Mouse (Mus musculus): ENCODE results near the gene Spred1.

Gene Spred1

DNA sequence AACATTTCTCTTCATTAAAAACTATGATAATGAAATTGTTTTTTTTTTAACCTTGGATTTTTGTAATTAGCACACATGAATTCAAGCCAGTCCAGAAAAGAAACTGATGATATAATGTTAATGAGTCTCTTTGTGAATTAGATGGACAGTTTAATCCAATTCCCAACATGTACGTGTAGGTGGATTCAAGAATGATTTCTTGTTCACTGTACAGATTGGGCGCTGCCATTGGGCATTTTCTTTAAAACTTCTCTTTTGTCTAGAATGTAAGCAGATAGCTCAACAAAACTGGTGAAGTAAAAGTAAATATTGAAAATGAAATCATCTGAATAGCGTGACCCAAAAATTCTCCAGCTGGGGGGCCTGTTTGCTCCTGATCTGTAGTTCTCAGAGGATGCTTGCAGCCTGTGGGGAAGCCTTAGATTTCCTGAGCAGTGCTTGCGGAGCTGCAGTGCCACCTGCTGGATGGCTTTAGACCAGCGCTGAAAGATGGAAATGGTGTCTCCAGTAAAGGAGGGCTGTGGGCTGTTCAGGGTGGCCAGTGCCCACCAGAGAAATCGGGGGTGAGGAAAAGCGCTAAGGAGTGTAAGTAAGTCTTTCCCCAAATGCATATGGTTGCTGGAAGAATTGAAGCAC, 59.2 kb downstream of the Spred1 start:
- peak; percentile 80 for DNase-seq (ENCODE audit: low spot score)

DNA sequence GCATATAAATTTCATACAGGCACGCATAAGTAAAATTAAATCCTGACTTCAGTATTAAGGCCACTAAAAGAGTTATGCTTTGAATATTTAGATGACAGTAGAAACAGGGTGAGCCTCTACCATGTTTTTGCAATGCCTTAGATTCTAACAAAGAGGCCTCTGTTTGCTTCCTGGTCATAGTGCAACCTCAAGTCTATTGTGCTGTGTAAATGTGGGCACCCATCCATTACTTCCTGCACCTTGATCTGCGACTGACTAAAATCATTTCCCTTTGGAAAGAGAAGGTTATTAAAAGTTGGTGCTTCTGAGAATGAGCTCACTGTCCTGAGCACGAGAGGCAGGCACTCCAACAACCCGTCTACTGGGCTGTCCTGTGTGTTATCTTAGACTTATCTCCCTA, 64.4 kb downstream of the Spred1 start:
- no peak for DNase-seq (ENCODE audit: low spot score)

DNA sequence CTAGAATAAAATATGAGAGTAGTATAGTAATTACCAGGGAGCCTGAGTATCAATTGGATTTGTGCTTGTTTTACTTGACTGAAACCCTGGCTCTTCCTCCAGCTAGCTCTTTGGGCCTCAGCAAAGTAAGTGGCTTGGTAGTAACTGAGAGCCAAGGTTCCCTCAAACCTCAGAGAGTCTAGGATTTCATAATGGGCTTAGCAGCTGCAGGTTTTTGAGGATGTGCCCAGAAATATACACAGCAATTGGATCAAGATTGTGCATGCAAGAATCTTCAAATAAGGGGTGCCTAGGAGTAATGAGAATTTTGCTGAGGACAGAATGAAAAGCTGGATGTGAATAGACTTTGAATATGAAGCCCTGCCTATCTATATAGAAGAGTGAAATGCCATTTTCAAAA, 69.7 kb downstream of the Spred1 start:
- DNase-seq (ENCODE audit: low spot score), result no peak

DNA sequence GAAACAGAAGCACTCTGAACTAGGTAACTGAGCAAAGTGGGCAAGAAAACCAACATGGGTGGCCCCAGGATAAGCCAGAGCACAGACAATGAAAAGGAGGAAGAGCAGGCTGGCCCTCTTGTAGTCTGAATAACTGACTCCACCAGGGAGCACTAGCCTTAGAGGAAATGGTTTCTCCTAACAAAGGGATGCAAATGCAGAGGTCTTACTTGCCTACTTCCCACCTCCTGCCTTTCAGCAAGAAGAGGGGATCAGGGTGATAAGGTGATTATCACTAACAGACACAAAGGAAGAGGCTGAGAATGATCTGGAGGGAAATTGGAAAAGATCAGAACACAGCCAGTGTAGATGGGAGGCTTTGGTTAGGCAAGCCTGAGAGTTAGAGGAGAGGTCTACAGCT, 73.1 kb downstream of the Spred1 start:
- no peak for DNase-seq (ENCODE audit: low spot score)

DNA sequence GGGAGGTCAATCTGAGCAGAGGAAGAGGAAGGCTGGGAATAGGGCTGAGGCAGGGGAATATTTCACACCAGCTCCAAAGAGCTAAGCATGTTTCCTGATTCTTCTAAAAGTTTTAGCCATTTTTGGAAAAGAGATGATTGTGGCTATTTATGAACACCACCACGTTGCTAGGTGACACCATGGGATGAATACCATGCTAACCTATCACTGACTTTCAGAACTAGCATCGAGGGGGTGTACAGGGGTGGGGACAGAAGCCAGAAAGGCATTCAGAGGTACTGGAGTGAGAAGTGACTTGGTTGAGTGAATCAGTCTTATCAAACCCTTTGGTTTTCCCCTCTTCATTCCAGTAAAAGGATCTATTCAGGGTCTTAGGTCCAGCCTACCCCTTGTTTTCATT, 74.0 kb downstream of the Spred1 start:
- DNase-seq (ENCODE audit: low spot score), result no peak

DNA sequence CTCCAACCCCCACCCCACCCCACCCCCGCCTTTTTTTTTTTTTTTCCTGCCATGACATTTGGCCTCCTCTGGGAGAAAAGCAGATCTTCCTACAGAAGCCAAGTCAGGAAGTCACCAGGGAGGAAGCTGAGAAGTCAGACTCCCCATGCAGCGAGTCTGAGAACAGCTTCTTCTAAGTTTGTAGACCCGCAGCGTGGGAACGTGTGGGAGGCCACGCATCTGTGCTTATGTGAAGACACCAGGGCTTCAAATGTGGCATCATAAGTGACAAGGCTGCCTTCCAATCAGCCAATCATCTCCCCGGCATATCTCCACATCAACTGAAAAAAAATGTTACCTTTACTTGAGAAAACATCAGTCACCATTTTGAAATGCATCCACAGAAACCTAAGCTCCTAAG, 74.4 kb downstream of the Spred1 start:
- no peak for DNase-seq (ENCODE audit: low spot score)

DNA sequence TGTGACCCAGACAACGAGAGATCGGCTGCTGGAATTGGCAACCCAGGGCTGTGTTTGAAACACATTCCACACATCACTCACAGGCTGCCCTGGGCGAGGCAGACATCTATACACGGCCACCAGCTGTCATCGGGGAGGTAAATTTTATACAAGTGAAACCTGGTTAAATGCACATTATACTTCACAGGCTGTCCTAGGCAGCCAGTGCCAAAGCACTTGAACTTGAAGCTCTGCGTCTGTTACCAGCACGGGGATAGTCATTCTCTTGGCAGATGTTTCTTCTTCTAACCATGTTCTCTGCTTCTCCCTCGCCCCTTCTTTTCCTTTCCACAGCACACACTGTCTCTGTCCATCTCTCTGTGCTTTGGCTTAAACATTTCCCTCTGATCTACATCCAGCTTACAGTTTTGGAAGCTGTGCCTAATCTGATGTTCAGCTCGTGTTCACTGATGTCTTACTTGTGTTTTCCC, 79.7 kb downstream of the Spred1 start:
- DNase-seq (ENCODE audit: low spot score), result no peak

DNA sequence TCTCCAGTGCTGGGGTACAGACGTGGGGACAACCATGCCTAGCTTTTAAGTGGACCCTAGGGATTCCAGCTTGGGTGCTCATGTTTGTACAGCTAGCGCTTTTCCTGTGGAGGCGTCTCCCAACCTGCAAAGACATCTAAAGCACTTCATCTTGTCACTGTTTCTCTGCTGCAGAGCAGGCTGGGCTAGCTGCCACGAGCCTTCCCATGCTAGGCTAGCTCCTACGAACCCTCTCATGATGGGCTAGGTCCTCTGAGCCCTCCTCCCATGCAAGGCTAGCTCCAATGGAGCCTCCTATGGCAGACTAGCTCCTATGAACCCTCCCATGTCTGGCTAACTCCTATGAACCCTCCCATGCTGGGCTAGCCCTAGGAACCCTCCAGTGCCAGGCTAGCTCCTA, 82.2 kb downstream of the Spred1 start:
- DNase-seq (ENCODE audit: low spot score), result no peak

DNA sequence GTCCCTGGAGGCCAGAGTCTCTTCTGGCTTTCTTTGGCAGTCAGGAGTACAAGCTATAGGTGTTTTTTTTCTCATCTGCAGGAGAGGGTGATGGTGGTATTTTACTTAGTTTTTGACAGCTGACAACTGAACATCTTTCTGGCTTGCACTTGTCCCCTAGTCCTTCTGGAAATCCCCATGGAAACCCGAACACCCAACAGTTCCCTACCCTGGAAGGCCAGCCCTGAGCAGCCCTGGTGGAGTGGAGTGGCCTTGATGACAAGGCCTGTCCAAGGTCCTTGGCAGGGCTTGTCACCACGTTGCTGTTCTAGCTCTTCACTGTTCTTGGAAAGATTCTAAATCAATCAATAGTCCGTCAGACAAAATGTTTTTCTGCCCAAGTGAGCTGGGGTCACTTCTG, 83.4 kb downstream of the Spred1 start:
- peak; percentile 32 for DNase-seq (ENCODE audit: low spot score)

DNA sequence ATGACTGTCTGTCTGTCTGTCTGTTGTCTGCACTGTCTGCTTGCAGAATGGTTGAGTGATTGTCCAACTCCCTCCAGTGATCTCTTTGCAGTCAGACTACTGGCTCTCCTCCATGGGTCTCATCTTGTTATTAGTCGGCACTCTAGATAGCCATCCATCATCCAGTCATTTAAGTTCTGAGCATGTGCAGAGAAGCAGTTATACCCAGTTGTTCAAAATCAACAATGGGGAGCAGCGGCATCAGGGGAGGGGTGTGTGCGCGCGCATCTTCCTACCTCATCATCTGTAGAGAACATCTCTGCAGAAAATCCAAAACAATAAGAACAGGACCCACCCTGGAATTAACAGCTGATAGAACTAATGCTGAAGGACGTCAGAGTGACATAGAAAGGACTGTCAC, 83.9 kb downstream of the Spred1 start:
- DNase-seq (ENCODE audit: low spot score), result no peak

DNA sequence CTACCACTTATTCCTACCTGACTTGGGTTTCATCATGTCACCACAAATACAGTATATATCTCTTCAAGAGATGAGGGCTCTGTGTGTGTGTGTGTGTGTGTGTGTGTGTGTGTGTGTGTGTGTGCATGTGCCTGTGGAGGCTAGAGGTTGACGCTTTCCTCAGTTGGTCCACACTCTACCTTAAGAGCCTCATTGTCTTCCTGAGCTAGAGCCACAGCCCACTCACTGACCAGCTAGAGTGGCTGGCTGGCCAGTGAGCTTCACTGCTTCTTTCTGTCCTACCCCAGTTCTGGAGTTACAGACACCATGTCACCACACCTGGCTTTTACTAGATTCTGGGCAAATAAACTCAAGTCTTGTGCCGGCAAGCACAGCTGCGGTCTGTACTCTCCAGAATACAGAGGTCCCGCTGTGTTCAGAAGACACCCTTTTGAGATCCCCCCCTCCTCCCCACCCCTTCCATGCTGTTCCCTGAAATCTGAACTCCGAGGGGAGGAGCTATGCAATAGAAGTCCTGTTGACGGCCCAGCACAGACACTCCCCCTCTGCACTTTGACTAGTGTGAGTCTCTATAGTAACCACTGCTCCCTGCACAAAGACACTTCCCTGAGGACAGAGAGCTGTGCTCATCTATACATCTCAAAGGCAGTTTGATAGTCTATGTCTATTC, 89.4 kb downstream of the Spred1 start:
- peak; percentile 19 for DNase-seq (ENCODE audit: low spot score)

DNA sequence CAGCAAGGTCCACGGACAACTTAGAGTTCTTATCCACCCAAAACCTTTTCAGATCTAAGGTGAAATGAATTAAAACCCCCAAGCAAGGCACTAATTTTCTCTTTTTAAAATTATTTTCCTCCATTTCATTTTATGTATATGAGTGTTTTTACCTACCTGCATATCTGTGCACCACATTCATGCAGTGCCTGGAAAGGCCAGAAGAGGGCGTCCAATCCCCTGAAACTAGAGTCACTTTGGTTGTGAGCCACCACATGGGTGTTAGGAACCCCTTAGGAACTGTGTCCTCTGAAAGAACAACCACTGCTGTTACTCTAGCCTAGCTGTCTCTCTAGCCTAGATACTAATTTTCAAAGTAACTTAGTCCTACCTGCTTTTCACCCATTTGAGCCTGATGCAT, 95.0 kb downstream of the Spred1 start:
- DNase-seq (ENCODE audit: low spot score), result no peak

DNA sequence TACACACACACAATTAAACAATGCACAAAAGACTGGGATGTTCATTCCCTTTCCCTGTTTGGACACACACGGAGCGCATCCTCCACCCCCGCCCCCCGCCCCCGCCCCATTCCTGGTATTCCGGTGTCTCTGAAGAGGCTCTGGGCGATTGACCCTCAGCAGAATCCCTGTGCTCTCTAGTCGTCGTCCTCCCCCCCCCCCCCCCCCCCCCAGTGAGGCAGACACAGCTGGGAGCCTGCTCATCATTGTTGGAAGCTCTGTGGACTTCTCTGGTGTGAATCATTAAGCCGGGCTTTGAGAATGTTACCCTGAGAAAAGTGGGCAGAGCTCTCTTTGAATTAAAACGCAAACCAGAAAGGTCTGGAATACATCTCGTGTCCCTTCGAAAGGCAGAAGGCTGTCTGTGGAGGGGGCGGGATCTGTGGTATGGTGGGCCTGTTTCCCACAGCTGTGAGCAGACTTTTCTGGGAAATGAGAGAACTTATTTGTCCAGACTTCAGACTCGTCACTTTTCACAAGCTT, 96.6 kb downstream of the Spred1 start:
- DNase-seq (ENCODE audit: low spot score), result no peak

DNA sequence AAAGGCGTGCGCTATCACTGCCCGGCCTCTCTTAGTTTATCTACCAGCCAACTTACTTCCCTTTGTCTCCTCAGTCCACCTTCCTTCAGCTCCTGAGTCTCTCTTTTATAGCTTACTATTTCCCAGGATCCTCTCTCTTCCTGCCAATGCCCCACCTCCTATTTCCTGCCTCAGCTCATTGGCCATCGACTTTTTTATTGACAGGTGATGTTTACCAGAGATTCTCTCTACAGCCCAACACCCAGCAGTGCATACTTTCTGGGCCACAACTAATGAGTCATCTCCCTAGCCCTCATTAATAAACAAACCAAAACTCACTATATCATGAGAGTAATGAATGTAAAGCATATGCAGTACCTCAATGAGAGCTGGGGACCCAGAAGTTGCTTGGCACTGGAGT, 98.4 kb downstream of the Spred1 start:
- no peak for DNase-seq (ENCODE audit: low spot score)

DNA sequence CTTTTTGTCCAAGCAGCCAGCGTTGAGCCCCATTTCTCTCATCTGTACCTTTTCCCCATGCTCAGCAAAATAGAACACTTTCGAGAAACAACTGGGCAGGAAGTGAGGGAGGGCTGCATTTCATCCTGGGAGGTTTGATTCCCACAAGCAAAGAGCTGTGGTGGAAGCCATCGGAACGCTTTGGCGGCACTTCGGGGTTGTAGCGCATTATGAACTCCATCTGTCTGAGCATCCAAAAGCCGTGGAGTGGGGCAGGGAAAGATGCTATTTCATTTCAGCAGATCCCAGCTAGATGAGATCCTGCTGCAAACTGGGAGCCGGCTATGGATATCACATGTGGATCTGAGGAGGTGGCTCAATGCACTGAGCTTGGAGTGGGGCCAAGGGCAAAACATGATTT, 101.5 kb downstream of the Spred1 start:
- no peak for DNase-seq (ENCODE audit: low spot score)

DNA sequence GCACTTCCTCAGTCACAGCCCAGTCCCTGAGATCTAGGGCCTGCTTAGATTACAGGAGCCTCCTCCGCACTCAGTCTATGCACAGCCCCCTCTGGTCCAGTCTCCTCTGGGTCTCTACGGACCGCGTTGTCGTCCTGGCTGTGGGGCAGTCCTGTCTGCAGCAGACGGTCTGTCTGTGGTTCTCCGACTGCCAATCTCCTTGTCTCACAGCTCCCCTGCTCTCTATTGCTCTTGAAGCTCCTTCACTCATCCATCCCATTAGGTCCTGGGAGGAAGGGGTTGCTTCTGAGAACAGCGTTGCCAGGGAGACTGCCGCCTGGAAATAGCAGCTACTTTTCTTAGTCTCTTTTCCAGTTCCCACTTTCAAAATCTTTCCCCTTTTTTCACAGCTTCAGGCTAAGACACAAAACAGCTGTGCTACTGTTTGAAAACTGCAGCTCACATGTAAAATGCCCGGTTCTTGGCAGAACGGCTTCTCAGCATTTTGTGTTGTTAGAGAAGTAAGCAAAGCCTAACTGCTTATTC, 107.5 kb downstream of the Spred1 start:
- DNase-seq (ENCODE audit: low spot score), result no peak

DNA sequence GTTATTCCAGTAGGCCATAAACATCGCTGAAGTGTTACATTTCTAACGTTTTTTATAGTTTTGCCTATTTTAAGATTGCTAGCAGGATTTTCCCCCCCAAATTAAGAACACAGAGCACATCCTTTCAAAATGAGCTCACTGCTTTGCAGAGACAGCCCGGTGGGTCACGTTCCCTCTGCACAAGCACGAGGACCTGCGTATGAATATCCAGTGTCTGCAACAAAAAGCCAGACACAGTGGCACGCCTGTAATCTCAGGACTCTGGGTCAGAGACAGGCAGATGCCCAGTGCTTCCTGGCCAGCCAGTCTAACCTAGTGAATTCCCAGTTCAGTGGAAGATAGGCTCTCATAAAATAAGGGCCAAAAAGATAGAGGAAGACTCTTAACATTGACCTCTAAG, 109.1 kb downstream of the Spred1 start:
- DNase-seq (ENCODE audit: low spot score), result no peak

DNA sequence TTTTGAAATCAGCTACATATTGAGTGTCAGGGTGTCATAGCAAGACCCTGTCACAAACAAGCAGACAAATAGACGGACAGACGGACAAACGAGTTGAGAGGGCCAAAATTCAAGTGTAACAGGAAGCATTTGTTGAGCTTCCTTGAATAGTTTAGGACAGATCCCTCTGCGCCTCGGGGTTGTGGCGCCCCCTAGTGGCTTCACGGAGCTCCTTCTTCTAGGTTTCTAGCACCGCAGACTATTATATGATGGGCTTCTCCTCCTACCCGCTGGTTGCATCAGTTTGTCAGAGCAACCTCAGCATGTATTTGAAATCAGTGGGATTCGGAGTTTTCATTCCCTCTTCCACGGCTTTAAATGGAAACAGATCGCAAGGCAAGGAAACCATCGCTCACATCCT, 110.1 kb downstream of the Spred1 start:
- DNase-seq (ENCODE audit: low spot score), result peak; percentile 81
